Mouse (Mus musculus) embryonic fibroblast, embryonic 13.5 days (primary cell): Measurements from ENCODE around the gene Lgalsl.

Experiments used
- CTCF ChIP-seq: IDR thresholded peaks from 2 replicates; pipeline ENCODE4 v1.5.1; 2011; ENCODE audit warnings: mild to moderate bottlenecking, control low read depth, low read length, moderate library complexity, borderline replicate concordance; ENCODE audit not compliant: insufficient read depth
- POLR2A ChIP-seq: IDR thresholded peaks from 2 replicates; pipeline ENCODE4 v1.6.1; 2011; ENCODE audit warnings: low read depth, mild to moderate bottlenecking, control low read depth, low read length, moderate library complexity

DNA sequence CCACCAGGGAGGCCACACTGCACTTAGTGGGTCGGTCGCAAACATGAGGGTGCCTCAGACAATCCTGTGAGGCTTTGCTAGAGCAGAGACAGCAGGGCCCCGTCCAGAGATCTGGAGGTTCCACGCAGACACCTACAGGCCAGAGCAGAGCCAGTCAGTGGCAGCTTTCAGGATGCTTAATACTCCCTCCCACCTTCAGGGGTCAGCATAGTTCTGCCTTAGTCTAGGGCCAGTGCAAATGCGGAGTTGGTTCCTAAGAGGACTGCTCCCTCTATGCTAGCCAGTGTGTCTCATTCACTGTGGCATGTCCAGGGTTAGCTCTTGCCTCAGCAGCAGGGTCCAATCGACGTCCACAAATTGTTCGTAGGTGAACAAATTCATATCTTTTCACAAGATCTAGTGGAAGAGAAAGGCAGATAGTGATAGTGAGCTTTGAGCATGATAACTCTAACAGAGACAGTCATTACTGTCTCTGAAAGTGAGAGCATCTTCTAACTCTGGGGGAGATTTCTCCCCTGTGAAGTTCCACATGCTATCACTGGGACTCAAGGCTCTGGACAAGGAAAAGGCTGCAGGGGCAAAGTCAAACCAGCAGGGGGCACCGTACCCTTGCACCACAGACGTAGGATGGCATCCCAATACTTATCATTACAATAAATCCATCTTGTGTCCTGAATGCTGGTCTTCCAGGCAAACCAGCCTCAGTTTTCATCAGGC is 36.5 kb downstream of the Lgalsl start:
- TF ChIP-seq CTCF, result peak; percentile 76
- no peak for TF ChIP-seq POLR2A
